Mouse (Mus musculus) heart, adult 2 months (tissue): Measurements from ENCODE around the gene Ncor2. TPM values are rescaled to one million over a fixed set of nuclear protein-coding genes. Genes with fewer than 3 reads are reported as not detected.

Experiments used
- DNase-seq, 2 experiments: peaks; one replicate each; pipeline ENCODE4 v3.0.0; 2021
- H3K27ac ChIP-seq: fragments of 200-600 bp; 2 replicates; pipeline ENCODE4 v1.8.1; 2022
- H3K27me3 ChIP-seq: fragments of 200-500 bp; 2 replicates; pipeline ENCODE4 v1.6.1; 2012; ENCODE audit warnings: mild to moderate bottlenecking, low read length, inconsistent platforms, mixed read lengths; ENCODE audit not compliant: control insufficient read depth, insufficient read depth
- H3K36me3 ChIP-seq: fragments of 200-500 bp; 2 replicates; pipeline ENCODE4 v1.6.1; 2012; ENCODE audit warnings: low read length, inconsistent platforms; ENCODE audit not compliant: control insufficient read depth, insufficient read depth
- H3K4me1 ChIP-seq: fragments of 200-500 bp; 2 replicates; pipeline ENCODE4 v1.6.1; 2011; ENCODE audit warnings: low read length; ENCODE audit not compliant: control insufficient read depth, insufficient read depth
- H3K4me3 ChIP-seq: fragments of 200-600 bp; 2 replicates; pipeline ENCODE4 v1.8.1; 2022
- H3K79me2 ChIP-seq: fragments of 200-500 bp; replicated peaks from 2 replicates; pipeline ENCODE4 v1.6.1; 2012; ENCODE audit warnings: mild to moderate bottlenecking, inconsistent platforms, low read length, moderate library complexity, mixed read lengths; ENCODE audit not compliant: control insufficient read depth, insufficient read depth
- H3K9ac ChIP-seq: fragments of 200-500 bp; 2 replicates; pipeline ENCODE4 v1.6.1; 2012; ENCODE audit warnings: low read depth, mild to moderate bottlenecking, control low read depth, inconsistent platforms, low read length, mixed read lengths
- CTCF ChIP-seq: fragments of 200-600 bp; IDR thresholded peaks from 2 replicates; pipeline ENCODE4 v1.8.1; 2022; ENCODE audit warnings: antibody characterized with exemption, mild to moderate bottlenecking, moderate library complexity
- EP300 ChIP-seq: fragments of 200-500 bp; IDR thresholded peaks from 2 replicates; pipeline ENCODE4 v1.6.1; 2011; ENCODE audit warnings: low read depth, low read length, control low read depth; ENCODE audit not compliant: insufficient read depth
- POLR2A ChIP-seq: fragments of 200-500 bp; IDR thresholded peaks from 2 replicates; pipeline ENCODE4 v1.6.1; 2011; ENCODE audit warnings: mild to moderate bottlenecking, low read depth, low read length, control low read depth; ENCODE audit not compliant: insufficient read depth
- WGBS: fragments of 180-500 bp; shearing (Covaris S2); methylation state at CpG from one replicate; pipeline ENCODE4 v1.1.7; 2018; 5-methylcytosine and 5-hydroxymethylcytosine counted together
- intact Hi-C: fragments of 180-260 bp; cut with DNase I; formaldehyde crosslinking; loops from one replicate; pipeline ENCODE4 v1.15.1; 2025
- polyA plus RNA-seq: library from polyadenylated mRNA; depleted of rRNA; stranded (reverse); fragments of >200 nt; gene quantifications from 2 replicates; pipeline ENCODE4 v1.2.3, GENCODE M21; 2012
- total RNA-seq, 2 experiments: library from RNA; stranded (reverse); gene quantifications; 2 replicates each; pipeline ENCODE4 v1.2.3; 2021

Ncor2 gene
- total and polyA plus RNA-seq, 3 experiments: 39.1 to 77.5 (median 73.5) TPM

DNA sequence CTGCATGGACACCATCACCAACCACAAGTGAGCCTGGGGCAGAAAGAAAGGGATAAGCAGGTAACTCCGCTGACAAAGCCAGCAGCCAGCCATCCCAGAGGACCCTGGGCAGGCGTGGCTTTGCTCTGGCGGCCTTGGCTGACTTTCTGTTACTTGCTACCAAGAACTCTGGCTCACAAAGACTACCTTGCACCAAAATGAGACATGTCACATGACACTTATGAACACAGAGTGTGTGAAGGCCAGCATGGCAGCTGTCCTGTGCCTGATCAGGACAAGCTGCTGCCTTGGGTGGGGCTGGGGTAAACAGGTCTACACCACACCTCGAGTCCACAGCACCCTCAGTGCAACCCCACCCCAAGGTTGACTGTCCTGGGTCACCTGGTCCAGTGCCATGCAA is 51.6 kb downstream of the Ncor2 start:
- H3K4me3 ChIP-seq: no peak overlapping the region
- H3K9ac ChIP-seq: no peak overlapping the region
- WGBS: 46% methylated on average over 4 of the region's 4 CpGs
- TF ChIP-seq EP300: 0 out of 2 replicates have a peak, but pooled peaks have one; percentile 30
- TF ChIP-seq CTCF: no peak
- no peak for TF ChIP-seq POLR2A
- H3K4me1 ChIP-seq: peaks cover 37% of the 10 kb centered on the region
- intact Hi-C loops: no loop called here
- H3K79me2 ChIP-seq: peaks cover 12% of the 10 kb centered on the region
- no peaks in the 10 kb centered on the region for H3K36me3 ChIP-seq
- peak in 1 of 2 experiments; percentile 50 for DNase-seq
- H3K27ac ChIP-seq: peak overlapping the region; percentile 24; the same call in 1 of the 2 replicates
- no peaks in the 10 kb centered on the region for H3K27me3 ChIP-seq

GRCm38 (mm10) chr5:125125966-125126464 is 53.0 kb downstream of the Ncor2 start:
- peaks cover 36% of the 10 kb centered on the region for H3K4me1 ChIP-seq
- H3K27ac ChIP-seq: no peak overlapping the region

GRCm38 (mm10) chr5:125125219-125125618 is 53.8 kb downstream of the Ncor2 start:
- Histone ChIP-seq H3K27me3 (no peaks in the 10 kb centered on the region), H3K9ac (no peak overlapping the region), H3K4me1 (peaks cover 34% of the 10 kb centered on the region), H3K36me3 (no peaks in the 10 kb centered on the region), H3K27ac (peak overlapping the region; percentile 59), H3K79me2 (peaks cover 9% of the 10 kb centered on the region), H3K4me3 (no peak overlapping the region)
- DNase-seq: peak in 1 of 2 experiments; percentile 61
- WGBS: 12% methylated on average over 3 of the region's 3 CpGs
- intact Hi-C loops: no loop called here
- peak; percentile 67; the same call in 1 of the 2 replicates for TF ChIP-seq EP300
- no peak for TF ChIP-seq POLR2A
- TF ChIP-seq CTCF: no peak

More at GRCm38 (mm10) chr5:125125966-125126464, 53.0 kb downstream of the Ncor2 start:
- peaks cover 9% of the 10 kb centered on the region for H3K79me2 ChIP-seq
- H3K4me3 ChIP-seq: no peak overlapping the region
- TF ChIP-seq POLR2A: no peak
- TF ChIP-seq CTCF: no peak
- TF ChIP-seq EP300: no peak
- no peak overlapping the region for H3K9ac ChIP-seq
- no peaks in the 10 kb centered on the region for H3K36me3 ChIP-seq
- H3K27me3 ChIP-seq: no peaks in the 10 kb centered on the region
- 68% methylated on average over 4 of the region's 4 CpGs for WGBS
- no peak for DNase-seq
- intact Hi-C loops: no loop called here

- Histone ChIP-seq H3K4me1 (peaks cover 26% of the 10 kb centered on the region), H3K27ac (no peak overlapping the region), H3K27me3 (no peaks in the 10 kb centered on the region), H3K9ac (no peak overlapping the region), H3K4me3 (no peak overlapping the region), H3K36me3 (no peaks in the 10 kb centered on the region), H3K79me2 (peaks cover 9% of the 10 kb centered on the region)
- intact Hi-C loops: no loop called here
- TF ChIP-seq EP300 (no peak), POLR2A (no peak), CTCF (no peak)
- DNase-seq: no peak
- WGBS: 88% methylated on average over 7 of the region's 7 CpGs
These were observed 55.0 kb downstream of the Ncor2 start for GRCm38 (mm10) chr5:125124002-125124401.

- TF ChIP-seq CTCF (peak; percentile 49), EP300 (no peak), POLR2A (no peak)
- WGBS: 64% methylated on average over 3 of the region's 3 CpGs
- intact Hi-C loops: no loop called here
- peaks cover 9% of the 10 kb centered on the region for H3K79me2 ChIP-seq
- H3K27me3 ChIP-seq: no peaks in the 10 kb centered on the region
- no peak overlapping the region for H3K9ac ChIP-seq
- no peaks in the 10 kb centered on the region for H3K36me3 ChIP-seq
- peak; percentile 55 to 61 for DNase-seq
- peaks cover 21% of the 10 kb centered on the region for H3K4me1 ChIP-seq
- no peak overlapping the region for H3K27ac ChIP-seq
- H3K4me3 ChIP-seq: no peak overlapping the region
These were observed 55.8 kb downstream of the Ncor2 start for GRCm38 (mm10) chr5:125123206-125123605.

- H3K27me3 ChIP-seq: no peaks in the 10 kb centered on the region
- H3K4me3 ChIP-seq: no peak overlapping the region
- H3K36me3 ChIP-seq: no peaks in the 10 kb centered on the region
- peaks cover 6% of the 10 kb centered on the region for H3K79me2 ChIP-seq
- DNase-seq: no peak
- H3K27ac ChIP-seq: no peak overlapping the region
- intact Hi-C loops: no loop called here
- peak; percentile 23; the same call in 1 of the 2 replicates for TF ChIP-seq CTCF
- no peak for TF ChIP-seq EP300
- TF ChIP-seq POLR2A: no peak
- peaks cover 16% of the 10 kb centered on the region for H3K4me1 ChIP-seq
- WGBS: 76% methylated on average over 7 of the region's 7 CpGs
- no peak overlapping the region for H3K9ac ChIP-seq
These were observed 56.5 kb downstream of the Ncor2 start for GRCm38 (mm10) chr5:125122546-125122945.
